Mouse (Mus musculus) brain, embryonic 14.5 days (tissue): ENCODE measurements around the gene Mroh9.

Experiments
- CTCF ChIP-seq: fragments of 200-500 bp; IDR thresholded peaks from 2 replicates; pipeline ENCODE4 v1.5.1; 2012; ENCODE audit warnings: inconsistent platforms, mild to moderate bottlenecking, moderate library complexity, borderline replicate concordance; ENCODE audit not compliant: insufficient read depth, insufficient read length; ENCODE audit errors: extremely low read depth
- POLR2A ChIP-seq: fragments of 200-500 bp; IDR thresholded peaks from 2 replicates; pipeline ENCODE4 v1.6.1; 2012; ENCODE audit warnings: mild to moderate bottlenecking, inconsistent platforms, borderline replicate concordance; ENCODE audit not compliant: poor library complexity, insufficient read depth, insufficient read length, severe bottlenecking; ENCODE audit errors: extremely low read depth

GRCm38 (mm10) chr1:163023075-163023474 lies 62.4 kb downstream of the Mroh9 start:
- TF ChIP-seq CTCF (no peak), POLR2A (no peak)
